Mouse (Mus musculus) heart, embryonic 13.5 days (tissue): Measurements from ENCODE around the gene Adamts12. TPM values are rescaled to one million over a fixed set of nuclear protein-coding genes. Genes with fewer than 3 reads are reported as not detected.

ENCODE experiments used
- ATAC-seq: fragments of 200-750 bp; cut with Nextera tagmentation; 2 replicates; pipeline ENCODE4 v1.8.0; 2017; ENCODE audit warnings: moderate TSS enrichment; ENCODE audit not compliant: insufficient number of reproducible peaks, low FRiP score, low TSS enrichment; ENCODE audit errors: extremely low read depth
- H3K27ac ChIP-seq: fragments of 300-500 bp; sonication (generic); replicated peaks from 2 replicates; pipeline ENCODE4 v1.5.1; 2015; ENCODE audit warnings: moderate library complexity, mild to moderate bottlenecking, inconsistent platforms
- H3K27me3 ChIP-seq: fragments of 300-500 bp; sonication (generic); replicated peaks from 2 replicates; pipeline ENCODE4 v1.6.1; 2015; ENCODE audit warnings: mild to moderate bottlenecking, inconsistent platforms
- H3K36me3 ChIP-seq: fragments of 300-500 bp; sonication (generic); 2 replicates; pipeline ENCODE4 v1.6.1; 2015; ENCODE audit warnings: mild to moderate bottlenecking, inconsistent platforms
- H3K4me1 ChIP-seq: fragments of 300-500 bp; sonication (generic); 2 replicates; pipeline ENCODE4 v1.6.1; 2015; ENCODE audit warnings: inconsistent platforms
- H3K4me2 ChIP-seq: fragments of 300-500 bp; sonication (generic); 2 replicates; pipeline ENCODE4 v1.6.1; 2015; ENCODE audit warnings: inconsistent platforms, mild to moderate bottlenecking, moderate library complexity
- H3K4me3 ChIP-seq: fragments of 300-500 bp; sonication (generic); 2 replicates; pipeline ENCODE4 v1.5.1; 2015; ENCODE audit warnings: moderate library complexity, mild to moderate bottlenecking, inconsistent platforms
- H3K9ac ChIP-seq: fragments of 300-500 bp; sonication (generic); 2 replicates; pipeline ENCODE4 v1.6.1; 2015; ENCODE audit warnings: inconsistent platforms, mild to moderate bottlenecking, moderate library complexity
- H3K9me3 ChIP-seq: fragments of 300-500 bp; sonication (generic); 2 replicates; pipeline ENCODE4 v1.6.1; 2016; ENCODE audit warnings: inconsistent platforms
- WGBS: fragments of 180-500 bp; shearing (Covaris S2); methylation state at CpG from one replicate; pipeline ENCODE4 v1.1.7; 2015; ENCODE audit warnings: mixed read lengths; 5-methylcytosine and 5-hydroxymethylcytosine counted together
- polyA plus RNA-seq: library from polyadenylated mRNA; unstranded; fragments of >200 nt; fragmentation: Nextera tagmentation; extraction: Ambion mirVana; gene quantifications from 2 replicates; pipeline ENCODE4 v1.2.1, GENCODE M21; 2015

Gene Adamts12
- polyA plus RNA-seq, 1 experiment from 2014 or later = 0.98 TPM

DNA sequence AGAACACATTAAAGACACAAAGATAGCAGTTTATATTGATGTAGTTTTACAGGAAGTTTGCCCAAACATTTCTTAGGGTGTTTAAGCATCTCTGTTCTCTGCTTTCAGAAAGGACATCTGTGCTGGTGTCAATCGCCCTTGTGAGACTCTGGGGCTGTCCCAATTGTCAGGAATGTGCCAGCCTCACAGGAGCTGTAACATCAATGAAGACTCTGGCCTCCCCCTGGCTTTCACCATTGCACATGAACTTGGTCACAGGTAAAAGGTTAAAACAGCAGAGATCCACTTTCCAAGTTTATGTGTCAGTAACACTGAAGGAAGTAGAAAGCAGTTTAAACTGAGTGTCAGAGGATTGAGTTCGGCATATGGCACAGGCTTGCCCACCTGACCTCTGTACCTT, 176.7 kb downstream of the Adamts12 start:
- no peak overlapping the region for H3K4me2 ChIP-seq
- 63% methylated on average over 2 of the region's 2 CpGs for WGBS
- H3K36me3 ChIP-seq = no peaks in the 10 kb centered on the region
- H3K4me3 ChIP-seq = no peak overlapping the region
- no peaks in the 10 kb centered on the region for H3K27me3 ChIP-seq
- ATAC-seq = no peak
- H3K9ac ChIP-seq = no peak overlapping the region
- no peaks in the 10 kb centered on the region for H3K9me3 ChIP-seq
- H3K4me1 ChIP-seq = no peaks in the 10 kb centered on the region
- no peak overlapping the region for H3K27ac ChIP-seq

DNA sequence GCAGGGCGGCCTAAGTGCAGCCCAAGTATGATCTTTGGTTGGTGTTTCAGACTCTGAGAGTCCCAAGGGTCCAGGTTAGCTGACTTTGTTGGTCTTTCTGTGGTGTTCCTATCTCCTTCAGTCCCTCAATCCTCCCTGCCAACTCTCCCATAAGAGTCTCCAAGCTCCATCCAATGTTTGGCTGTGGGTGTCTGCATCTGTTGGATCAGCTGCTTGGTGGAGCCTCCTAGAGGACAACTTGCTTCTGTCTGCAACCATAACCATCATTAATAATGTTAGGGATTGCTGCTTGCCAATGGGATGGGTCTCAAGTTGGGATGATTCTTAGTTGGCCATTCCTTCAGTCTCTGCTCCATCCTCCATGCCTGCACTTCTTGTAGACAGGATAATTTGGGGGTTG, 181.8 kb downstream of the Adamts12 start:
- H3K27ac ChIP-seq = no peak overlapping the region
- H3K27me3 ChIP-seq = no peaks in the 10 kb centered on the region
- no peak overlapping the region for H3K4me2 ChIP-seq
- WGBS = 48% methylated on average over 1 of the region's 1 CpGs
- H3K9ac ChIP-seq = no peak overlapping the region
- no peaks in the 10 kb centered on the region for H3K4me1 ChIP-seq
- H3K9me3 ChIP-seq = no peaks in the 10 kb centered on the region
- ATAC-seq = no peak
- no peak overlapping the region for H3K4me3 ChIP-seq
- H3K36me3 ChIP-seq = no peaks in the 10 kb centered on the region

DNA sequence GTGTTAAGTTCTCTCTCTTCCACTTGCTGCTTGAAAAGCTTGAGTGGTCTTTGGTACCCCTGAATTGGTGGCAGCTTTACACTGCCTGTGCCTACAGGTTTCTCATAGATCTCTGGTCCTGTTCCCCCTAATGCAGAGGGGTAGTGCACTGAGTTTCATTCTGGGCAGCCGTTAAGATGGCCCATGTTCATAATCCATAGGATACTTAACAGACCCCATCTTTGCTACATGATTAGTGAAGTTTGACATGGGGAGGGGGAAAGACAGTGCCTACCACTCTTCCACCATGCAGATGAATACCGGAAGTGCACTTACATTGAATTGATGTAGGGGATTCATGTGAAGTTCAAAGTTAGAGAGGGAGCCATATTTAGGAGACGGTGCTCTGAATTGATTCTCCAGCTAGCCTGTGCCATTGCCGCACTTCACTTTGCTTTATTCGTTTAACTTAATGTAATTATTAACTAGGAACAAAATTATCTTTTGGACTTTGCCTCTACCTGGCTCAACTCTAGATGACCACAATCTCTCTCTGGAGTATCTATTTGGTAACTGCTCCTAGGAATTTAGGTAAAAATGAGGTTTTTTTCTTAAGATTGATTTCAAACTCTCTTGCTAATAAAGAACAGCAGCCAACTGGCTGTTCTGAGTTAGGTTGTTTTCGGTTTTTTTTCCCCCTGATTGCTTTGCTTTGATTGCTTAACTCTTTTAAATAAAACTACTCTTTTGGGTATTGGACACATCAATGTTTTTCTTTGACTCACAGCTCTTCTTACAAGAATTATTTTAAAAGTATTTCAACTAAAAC, 214.9 kb downstream of the Adamts12 start:
- Histone ChIP-seq H3K4me1 (no peaks in the 10 kb centered on the region), H3K27me3 (no peaks in the 10 kb centered on the region), H3K4me2 (no peak overlapping the region), H3K9me3 (no peaks in the 10 kb centered on the region), H3K4me3 (no peak overlapping the region), H3K27ac (no peak overlapping the region), H3K36me3 (no peaks in the 10 kb centered on the region), H3K9ac (no peak overlapping the region)
- no peak for ATAC-seq
- 85% methylated on average over 6 of the region's 6 CpGs for WGBS

DNA sequence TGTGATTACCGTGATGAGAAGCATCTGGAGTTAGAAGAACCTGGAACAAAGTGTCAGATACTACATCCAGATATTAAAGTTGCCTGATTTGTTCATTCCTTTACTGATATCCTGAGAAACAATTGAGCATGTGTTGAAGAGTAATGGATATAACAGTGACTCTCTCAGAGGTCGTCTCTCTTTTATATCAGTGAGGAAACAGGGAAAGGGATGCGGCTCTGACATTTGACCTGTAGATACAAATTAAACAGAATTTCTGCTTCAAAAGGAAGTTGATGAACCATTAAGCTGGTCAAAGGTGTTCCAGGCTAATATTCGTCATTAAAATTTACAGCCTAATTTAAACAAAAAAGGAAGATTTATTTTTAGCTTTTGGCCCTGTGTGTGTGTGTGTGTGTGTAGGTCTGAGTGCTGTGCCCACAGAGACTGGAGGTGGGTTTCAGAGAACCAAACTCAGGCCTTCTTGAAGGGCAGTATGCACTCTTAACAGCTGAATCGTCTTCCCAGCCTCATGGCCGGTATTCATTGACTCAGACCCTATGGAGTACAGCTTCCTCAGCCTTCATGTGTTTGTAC, 216.2 kb downstream of the Adamts12 start:
- WGBS = 59% methylated on average over 6 of the region's 6 CpGs
- Histone ChIP-seq H3K4me3 (no peak overlapping the region), H3K4me2 (no peak overlapping the region), H3K9ac (no peak overlapping the region), H3K9me3 (no peaks in the 10 kb centered on the region), H3K36me3 (no peaks in the 10 kb centered on the region), H3K27ac (no peak overlapping the region), H3K27me3 (no peaks in the 10 kb centered on the region), H3K4me1 (no peaks in the 10 kb centered on the region)
- ATAC-seq = no peak

DNA sequence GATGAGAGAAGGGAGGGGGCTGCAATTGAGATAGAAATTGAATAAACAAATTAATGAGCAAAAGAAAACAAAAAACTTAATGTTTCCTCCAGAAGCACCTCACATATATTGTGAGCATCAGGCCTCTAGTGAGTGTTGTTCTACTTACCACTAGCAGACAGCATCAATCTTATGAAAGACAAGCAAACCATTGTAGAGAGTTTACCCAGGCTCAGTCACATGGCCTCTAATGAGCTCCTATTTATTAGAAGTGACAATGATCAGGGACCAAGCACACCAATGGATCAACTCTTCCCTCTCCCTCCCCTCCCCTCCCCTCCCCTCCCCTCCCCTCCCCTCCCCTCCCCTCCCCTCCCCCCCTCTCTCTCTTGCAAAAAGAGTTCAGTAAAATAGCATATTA, 218.6 kb downstream of the Adamts12 start:
- H3K4me2 ChIP-seq = no peak overlapping the region
- no peak for ATAC-seq
- H3K36me3 ChIP-seq = no peaks in the 10 kb centered on the region
- no peak overlapping the region for H3K4me3 ChIP-seq
- H3K9ac ChIP-seq = no peak overlapping the region
- no peaks in the 10 kb centered on the region for H3K4me1 ChIP-seq
- H3K27ac ChIP-seq = no peak overlapping the region
- H3K27me3 ChIP-seq = no peaks in the 10 kb centered on the region
- H3K9me3 ChIP-seq = no peaks in the 10 kb centered on the region

DNA sequence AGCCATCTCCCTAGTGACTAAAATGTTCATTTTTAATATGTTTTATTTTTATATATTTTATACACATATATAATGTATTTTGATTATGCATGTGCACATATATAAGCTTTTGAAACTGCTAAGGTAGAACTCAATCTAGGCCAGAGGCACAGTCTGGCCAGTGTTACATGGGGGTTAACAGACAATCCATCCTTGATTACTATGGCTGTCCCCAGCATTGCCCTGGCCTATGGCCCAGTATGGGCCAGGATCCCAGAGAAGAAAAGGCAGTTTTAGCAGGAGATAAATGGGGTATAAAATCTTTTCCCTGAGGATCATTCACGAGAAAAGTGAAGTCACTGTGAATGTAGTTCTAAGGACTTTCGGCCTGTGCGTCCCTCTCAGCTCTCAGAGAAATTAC, 223.2 kb downstream of the Adamts12 start:
- no peak overlapping the region for H3K9ac ChIP-seq
- no peak for ATAC-seq
- WGBS = 69% methylated on average over 3 of the region's 3 CpGs

DNA sequence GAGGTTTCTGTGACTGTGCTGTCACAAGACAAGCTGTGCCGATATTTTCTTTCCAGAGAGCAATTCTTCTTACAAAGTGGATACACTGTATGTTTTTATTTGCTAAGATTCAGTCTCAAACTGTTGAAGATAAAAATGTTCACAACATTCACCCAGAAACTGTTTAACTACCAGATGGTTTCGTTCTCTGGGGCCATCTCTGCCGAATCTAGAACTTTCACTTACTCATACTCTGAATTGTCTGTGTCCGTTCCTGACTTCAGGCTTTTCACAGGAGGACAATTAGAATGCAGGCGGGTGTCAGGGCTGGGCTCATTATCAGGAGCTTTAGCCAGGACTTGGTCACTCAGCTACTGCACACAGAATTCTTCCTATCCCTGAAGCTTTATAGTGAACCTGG, 227.7 kb downstream of the Adamts12 start:
- H3K9me3 ChIP-seq = no peaks in the 10 kb centered on the region
- no peak overlapping the region for H3K9ac ChIP-seq
- H3K27me3 ChIP-seq = no peaks in the 10 kb centered on the region
- no peak overlapping the region for H3K4me2 ChIP-seq
- H3K4me3 ChIP-seq = no peak overlapping the region
- no peaks in the 10 kb centered on the region for H3K4me1 ChIP-seq
- H3K36me3 ChIP-seq = no peaks in the 10 kb centered on the region
- no peak overlapping the region for H3K27ac ChIP-seq
- WGBS = 76% methylated on average over 5 of the region's 5 CpGs
- no peak for ATAC-seq

More for the DNA sequence above, 223.2 kb downstream of the Adamts12 start:
- Histone ChIP-seq H3K4me2 (no peak overlapping the region), H3K4me1 (no peaks in the 10 kb centered on the region), H3K36me3 (no peaks in the 10 kb centered on the region), H3K9me3 (no peaks in the 10 kb centered on the region), H3K27ac (no peak overlapping the region), H3K27me3 (no peaks in the 10 kb centered on the region), H3K4me3 (no peak overlapping the region)

DNA sequence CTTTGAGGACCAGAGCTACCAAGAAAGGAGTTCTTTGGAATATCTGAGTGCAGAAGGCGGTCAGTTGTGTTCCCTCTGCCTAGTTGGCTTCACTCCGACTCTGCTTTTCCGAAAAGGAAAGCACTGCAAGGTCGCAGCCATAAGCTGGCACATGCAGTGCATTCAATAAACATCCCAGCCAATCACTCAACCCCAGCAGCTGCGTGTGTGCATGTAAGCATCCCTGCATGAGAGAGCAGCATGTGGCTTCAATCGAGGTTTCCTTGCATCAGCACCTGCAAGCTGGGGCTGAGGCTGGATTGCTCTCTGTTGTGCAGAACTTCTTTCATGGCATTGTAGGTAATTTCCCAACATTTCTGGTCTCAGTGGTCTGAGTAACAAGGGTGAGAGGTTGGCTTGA, 230.4 kb downstream of the Adamts12 start:
- WGBS = 58% methylated on average over 6 of the region's 6 CpGs
- Histone ChIP-seq H3K4me1 (no peaks in the 10 kb centered on the region), H3K36me3 (no peaks in the 10 kb centered on the region), H3K9ac (no peak overlapping the region), H3K27me3 (no peaks in the 10 kb centered on the region), H3K9me3 (no peaks in the 10 kb centered on the region), H3K27ac (no peak overlapping the region), H3K4me3 (no peak overlapping the region), H3K4me2 (no peak overlapping the region)
- ATAC-seq = no peak

DNA sequence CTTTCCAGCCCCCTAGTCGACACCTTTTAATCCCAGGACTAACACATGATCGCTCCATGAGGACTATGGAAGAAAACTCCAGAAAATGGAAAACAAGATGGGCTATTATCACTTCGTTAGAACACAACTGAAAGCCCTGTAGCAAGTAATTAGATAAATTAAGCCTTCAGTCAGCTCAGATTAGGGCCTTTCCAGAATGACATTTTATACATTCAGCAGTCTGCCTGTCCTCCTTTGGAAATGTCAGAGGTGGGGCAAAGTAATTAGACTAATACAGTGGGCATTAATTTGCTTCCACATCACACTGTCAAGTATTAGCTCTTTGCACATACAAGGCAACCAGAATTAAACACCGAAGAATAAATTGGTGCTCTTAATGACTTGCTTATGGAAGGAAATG, 233.4 kb downstream of the Adamts12 start:
- no peak overlapping the region for H3K9ac ChIP-seq
- WGBS = 85% methylated on average over 4 of the region's 4 CpGs
- no peak overlapping the region for H3K27ac ChIP-seq
- H3K4me1 ChIP-seq = no peaks in the 10 kb centered on the region
- no peak overlapping the region for H3K4me2 ChIP-seq
- no peaks in the 10 kb centered on the region for H3K36me3 ChIP-seq
- H3K4me3 ChIP-seq = no peak overlapping the region
- no peak for ATAC-seq
- no peaks in the 10 kb centered on the region for H3K9me3 ChIP-seq
- H3K27me3 ChIP-seq = no peaks in the 10 kb centered on the region

DNA sequence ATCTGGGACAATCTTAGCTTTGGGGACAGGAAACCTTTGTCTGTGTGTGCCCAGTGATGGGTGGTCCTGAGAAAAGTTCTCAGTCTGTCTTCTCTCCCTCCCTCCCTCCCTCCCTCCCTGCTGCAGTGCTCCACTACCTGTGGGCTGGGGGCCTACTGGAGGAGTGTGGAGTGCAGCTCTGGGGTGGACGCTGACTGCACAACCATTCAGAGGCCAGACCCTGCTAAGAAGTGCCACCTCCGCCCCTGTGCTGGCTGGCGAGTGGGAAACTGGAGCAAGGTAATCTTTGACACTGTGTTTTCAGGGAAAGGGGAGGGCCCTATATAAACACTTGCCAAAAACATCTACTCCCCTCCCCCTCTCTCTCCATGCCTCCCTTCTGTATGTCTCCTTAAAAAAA, 252.5 kb downstream of the Adamts12 start:
- no peak for ATAC-seq
- H3K27me3 ChIP-seq = no peaks in the 10 kb centered on the region
- H3K4me1 ChIP-seq = peaks cover 3% of the 10 kb centered on the region; the same call in 1 of the 2 replicates
- H3K9me3 ChIP-seq = no peaks in the 10 kb centered on the region
- no peaks in the 10 kb centered on the region for H3K36me3 ChIP-seq
- no peak overlapping the region for H3K4me2 ChIP-seq
- WGBS = 25% methylated on average over 3 of the region's 3 CpGs
- H3K9ac ChIP-seq = no peak overlapping the region
- H3K4me3 ChIP-seq = no peak overlapping the region
- no peak overlapping the region for H3K27ac ChIP-seq

DNA sequence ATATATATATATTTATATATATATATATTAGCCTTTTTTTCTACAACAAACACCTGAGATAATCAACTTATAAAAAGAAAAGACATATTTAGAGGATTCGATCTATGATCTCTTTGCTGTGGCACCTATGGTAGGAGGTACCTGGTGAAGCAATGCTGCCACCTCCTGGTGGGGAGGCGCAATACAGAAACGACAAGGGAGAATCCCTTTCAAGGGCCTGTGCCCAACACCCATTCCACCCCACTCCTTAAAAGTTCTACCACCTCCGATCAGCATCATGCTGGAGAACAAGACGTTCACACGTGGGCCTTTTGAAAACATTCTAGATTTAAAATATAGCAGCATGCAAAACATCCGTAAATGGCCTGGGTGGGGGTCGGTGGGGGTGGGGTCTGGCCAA, 255.9 kb downstream of the Adamts12 start:
- Histone ChIP-seq H3K9me3 (no peaks in the 10 kb centered on the region), H3K4me1 (peaks cover 3% of the 10 kb centered on the region; the same call in 1 of the 2 replicates), H3K4me2 (no peak overlapping the region), H3K4me3 (no peak overlapping the region), H3K9ac (no peak overlapping the region), H3K36me3 (no peaks in the 10 kb centered on the region), H3K27ac (no peak overlapping the region), H3K27me3 (no peaks in the 10 kb centered on the region)
- no peak for ATAC-seq
- WGBS = 21% methylated on average over 8 of the region's 8 CpGs
